Mouse (Mus musculus): Measurements from ENCODE around the gene Gpx3. TPM values are rescaled to one million over a fixed set of nuclear protein-coding genes. Genes with fewer than 3 reads are reported as not detected.
A peak's percentile ranks its signal among the peaks of the same experiment; 100 is the strongest.
"Not testable (repeated sequence)": the region's sequence is repeated elsewhere in the genome, so short reads cannot be mapped to it uniquely, and the experiment has no call there.

The Gpx3 gene
- total RNA-seq (2021) = 1 to 10 TPM; 5.1 to 9.6 TPM

DNA sequence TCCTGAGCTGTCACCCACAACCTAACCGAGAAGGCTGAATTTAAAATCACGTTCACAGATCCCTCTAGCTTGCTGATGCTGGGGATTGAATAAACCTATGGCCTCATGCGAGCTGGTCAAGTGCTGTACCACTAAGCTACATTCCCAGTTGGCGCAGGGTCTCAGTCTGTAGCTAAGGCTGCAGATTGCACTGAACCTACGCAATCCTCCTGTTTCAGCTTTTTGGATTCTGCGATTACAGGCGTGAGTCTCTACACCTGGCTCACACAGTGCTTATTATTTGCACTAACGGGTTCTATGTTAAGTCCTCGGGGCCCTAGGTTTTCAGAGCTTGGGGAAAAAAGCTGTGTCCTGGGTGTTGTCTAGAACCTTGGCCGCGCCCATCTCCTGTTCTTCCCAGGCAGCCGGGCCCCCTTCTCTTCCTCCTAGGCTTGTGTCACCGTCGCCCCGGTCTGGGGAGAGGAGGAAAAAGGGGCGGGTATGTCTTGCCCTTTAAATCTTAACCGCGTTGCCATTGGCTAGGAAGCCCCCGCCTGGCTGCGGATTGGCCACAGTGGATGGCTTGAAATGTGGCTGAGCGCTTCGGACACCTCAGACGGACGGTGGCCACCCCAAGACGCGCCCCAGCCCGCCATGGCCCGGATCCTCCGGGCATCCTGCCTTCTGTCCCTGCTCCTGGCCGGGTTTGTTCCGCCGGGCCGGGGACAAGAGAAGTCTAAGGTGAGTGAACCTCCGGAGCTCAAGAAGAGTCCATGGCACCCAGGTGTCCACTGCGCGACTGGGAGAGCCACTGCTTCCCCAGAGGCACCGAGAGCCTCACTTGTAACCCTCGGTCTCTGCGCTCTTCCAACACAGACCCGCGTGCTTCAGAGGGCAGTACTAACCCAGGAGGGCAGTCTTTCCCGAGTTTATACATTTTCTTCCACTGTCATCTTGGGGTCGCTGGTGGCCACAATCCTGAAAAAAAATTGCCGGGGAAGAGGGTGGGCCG lies at the start of gene Gpx3:
Gene Gpx3, plus strand, starts transcription at position 121 of the 991 bp plus-strand sequence.
- intact Hi-C loops (cut with DNase I) = no loop called here
- peak; percentile 66 for DNase-seq

DNA sequence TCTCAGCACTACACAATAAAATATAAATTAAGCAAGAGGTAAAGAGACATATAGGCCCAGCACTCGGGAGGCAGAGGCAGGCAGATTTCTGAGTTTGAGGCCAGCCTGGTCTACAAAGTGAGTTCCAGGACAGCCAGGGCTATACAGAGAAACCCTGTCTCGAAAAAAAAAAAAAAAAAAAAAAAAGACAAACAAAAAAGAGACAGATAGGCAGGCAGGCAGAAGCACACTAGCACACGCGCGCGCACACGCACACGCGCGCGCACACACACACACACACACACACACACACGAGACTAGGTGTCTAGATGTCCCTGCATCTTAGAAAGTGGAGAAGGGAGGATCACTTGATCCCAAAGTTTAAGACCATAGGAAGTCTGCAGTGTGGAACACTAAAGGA lies 43.4 kb upstream of the Gpx3 start:
- intact Hi-C loops (cut with DNase I) = not testable (repeated sequence)

DNA sequence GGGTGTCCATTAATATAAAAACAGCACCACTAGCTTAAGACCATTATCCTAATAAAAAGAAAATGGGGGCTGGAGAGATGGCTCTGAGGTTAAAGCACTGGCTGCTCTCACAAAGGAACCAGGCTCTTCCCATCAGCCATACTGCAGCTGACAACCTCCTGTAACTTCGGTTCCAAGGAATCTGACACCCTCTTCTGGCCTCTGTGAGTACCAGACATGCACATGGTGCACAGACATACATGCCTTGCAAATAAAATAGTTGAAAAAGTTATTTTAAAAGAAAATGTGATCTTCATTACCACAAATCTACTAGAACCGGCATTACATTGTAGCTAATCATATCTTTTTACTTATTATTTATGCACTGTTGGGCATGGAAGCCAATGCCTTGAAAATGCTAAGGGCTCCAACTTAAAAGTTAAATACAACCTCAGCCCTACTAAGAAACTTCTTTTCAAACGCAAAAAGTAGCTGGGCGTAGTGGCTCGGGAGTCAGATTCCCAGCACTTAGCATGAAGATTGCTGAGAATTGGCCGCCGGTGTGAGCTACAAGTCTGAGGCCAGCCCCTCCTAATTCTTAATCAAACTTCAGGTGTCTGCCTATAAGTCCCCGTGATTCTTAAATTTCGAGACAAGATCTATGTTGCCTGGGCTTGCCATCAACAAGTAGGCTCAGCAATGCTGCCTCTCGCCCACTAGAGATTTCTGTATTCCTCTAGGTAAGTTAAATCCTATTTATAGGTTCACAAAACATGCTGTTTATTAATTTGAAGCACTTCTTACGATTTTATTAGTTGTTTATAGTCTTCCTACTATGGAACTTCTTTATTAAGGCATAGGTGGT lies 42.7 kb upstream of the Gpx3 start:
- intact Hi-C loops (cut with DNase I) = loop anchor here (5.0 to 10.0 kb wide), 4 partner anchors 72 to 335 kb away; partner anchors contain the start of genes Cdc42se2 and Rapgef6
- no peak for DNase-seq

More for the DNA sequence above, 43.4 kb upstream of the Gpx3 start:
- not testable (repeated sequence) for DNase-seq

DNA sequence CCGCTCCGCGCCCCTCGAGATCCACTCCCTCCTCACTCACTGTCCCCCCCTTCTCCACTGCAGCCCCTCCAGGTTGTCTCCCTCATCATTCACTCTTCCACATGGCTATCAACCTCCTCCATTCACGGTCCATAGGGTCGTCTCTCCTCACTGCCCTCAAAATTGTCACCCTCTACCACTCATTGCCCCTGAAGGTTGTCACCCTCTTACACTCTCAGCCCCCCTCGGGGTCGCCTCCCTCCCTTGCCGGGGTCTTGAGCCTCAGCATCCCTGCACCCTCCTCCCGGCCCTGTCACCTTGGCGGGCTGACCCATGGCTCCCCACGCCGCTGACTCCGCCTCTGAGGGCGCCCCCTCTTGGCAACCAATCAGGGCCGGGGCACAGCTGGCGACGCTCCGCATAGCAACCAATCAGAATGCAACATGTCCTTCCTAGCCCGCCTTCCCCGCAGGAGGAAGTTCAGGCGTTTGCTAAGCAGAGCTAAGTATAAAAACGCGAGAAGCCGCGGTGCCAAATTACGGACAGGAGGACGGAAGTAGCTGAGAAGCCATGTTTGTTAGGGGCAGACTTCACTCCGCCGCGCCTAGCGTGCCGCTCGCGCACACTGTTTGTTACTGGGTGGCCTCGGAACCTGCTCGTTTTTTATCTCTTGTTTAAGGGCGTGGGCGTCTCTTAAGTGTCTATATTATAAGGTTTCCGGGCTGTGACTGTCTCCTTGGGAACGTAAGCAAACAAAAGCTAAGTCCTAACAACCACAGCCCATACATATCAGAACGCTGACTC lies 41.8 kb upstream of the Gpx3 start, which contains the start of gene Lyrm7:
Gene Lyrm7, minus strand, starts transcription at position 661 of the 783 bp plus-strand sequence.
- DNase-seq = peak; percentile 98
- intact Hi-C loops (cut with DNase I) = loop anchor here (5.0 to 10.0 kb wide), 4 partner anchors 73 to 336 kb away; partner anchors contain the start of genes Cdc42se2 and Rapgef6

DNA sequence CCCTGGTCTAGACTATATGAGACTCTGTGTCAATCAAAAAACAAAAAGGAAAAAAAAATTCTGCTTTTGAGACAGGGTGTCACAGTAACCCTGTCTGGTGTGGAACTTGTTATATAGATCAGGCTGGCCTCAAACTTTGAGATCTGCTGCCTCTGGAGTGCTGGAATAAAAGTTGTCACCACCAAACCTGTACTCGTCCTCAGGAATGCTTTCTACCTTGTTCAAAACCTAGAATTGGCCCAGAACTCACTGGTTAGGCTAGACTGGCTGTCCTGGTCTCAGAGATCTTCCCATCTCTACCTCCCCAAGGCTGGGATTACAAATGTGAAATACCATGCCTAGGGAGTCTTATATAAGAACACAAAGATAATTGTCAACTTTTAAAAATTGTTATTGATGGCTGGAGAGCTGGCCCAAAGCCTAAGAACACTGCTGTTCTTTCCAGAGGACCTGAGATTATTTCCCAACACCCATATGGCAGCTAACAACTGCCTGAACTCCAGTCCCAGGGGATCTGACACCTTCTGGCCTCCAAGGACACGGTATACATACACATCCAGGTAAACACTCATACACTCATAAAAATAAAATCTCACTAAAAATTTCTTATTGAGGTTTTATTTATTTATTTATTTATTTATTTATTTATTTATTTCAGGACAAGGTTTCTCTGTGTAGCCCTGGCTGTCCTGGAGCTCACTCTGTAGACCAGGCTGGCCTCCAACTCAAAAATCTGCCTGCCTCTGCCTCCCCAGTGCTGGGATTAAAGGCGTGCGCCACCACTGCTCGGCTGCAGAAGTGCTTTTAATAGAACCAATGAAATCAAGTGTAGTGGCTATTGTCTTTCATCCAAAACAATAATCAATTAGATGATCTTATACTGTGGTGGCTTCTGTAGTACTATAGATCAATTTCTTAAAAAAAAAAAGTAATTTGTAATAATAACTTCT lies 40.5 kb upstream of the Gpx3 start:
- intact Hi-C loops (cut with DNase I) = loop anchor here (5.0 to 10.0 kb wide), 4 partner anchors 74 to 337 kb away; partner anchors contain the start of genes Cdc42se2 and Rapgef6
- DNase-seq = no peak

DNA sequence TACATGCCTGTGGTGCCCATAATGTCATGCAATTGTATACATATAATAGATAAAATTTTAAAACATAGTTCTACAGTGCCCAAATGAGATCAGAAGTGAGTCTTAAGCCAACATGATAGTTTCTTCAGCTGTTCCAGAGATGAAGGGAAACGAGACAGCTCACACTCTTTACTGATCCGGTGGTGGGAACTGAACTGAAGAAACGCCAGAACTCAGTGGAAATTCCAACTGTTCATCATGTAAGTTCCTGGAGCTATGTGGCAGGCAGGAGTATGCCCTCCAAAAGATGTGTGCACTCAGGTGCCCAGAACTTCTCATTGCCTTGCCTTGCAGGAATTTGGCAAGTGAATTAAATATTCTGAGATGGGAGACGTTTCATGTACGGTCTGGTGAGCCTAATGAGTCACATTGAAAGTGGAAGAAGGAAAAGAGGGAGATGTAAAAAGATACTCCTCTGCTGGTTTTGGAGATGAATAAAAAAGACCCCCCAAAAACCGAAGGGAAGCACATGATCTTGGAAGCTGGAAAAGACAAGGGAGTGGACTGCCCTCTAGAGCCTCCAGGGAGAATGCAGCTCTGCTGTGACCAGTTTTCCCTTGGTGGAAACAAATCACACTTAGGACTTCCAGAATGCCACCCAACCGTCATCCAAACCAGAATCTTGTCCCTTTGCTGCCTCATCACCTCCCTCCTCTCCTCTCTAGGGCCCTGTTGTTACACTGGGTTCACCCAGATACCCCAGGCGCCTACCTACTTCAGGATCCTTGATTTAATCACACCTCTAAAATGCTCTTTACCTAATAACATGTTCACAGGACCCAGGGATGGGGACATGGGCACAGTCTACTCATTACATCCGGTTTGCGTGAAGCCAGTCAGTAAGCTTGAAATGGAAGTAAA lies 39.4 kb upstream of the Gpx3 start:
- intact Hi-C loops (cut with DNase I) = loop anchor here (5.0 to 10.0 kb wide), 4 partner anchors 76 to 338 kb away; partner anchors contain the start of genes Cdc42se2 and Rapgef6
- peak; percentile 53 for DNase-seq

DNA sequence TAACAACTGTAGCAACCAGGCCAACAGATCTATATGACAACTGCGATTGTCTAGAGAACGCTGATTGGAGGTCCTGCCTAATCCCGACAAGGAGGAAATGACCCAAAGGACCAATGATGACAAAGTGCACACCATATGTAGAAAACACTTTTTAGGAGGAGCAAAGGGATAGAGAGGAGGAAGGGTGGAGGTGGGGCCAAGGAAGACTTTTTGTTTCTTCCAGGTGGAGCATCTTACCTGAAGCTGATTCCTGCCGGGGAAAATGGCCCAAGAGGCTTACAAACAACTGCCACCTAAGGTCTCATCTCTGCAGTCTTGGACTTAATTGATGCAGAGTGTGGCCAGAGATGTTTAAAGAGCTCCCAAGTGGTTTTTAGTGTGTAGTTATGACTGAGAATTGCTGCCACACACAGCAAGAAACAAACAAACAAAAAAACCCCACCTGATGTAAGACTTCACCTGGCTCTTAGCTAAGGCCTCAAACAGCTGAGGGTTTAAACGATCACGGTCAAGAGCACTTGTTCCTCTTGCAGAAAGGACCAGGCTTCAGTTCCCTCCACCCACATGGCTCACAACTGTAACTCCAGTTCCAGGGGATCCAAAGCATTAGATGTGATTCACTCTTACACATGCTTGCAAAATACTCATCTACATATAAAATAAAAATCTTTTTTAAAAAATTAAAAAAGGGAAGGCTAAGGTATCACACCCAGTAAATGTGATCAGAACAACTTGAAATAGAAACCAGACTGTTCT lies 36.7 kb upstream of the Gpx3 start:
- no peak for DNase-seq
- intact Hi-C loops (cut with DNase I) = loop anchor here (10.0 kb wide), 2 partner anchors 301 to 341 kb away; partner anchors contain the start of gene Rapgef6

DNA sequence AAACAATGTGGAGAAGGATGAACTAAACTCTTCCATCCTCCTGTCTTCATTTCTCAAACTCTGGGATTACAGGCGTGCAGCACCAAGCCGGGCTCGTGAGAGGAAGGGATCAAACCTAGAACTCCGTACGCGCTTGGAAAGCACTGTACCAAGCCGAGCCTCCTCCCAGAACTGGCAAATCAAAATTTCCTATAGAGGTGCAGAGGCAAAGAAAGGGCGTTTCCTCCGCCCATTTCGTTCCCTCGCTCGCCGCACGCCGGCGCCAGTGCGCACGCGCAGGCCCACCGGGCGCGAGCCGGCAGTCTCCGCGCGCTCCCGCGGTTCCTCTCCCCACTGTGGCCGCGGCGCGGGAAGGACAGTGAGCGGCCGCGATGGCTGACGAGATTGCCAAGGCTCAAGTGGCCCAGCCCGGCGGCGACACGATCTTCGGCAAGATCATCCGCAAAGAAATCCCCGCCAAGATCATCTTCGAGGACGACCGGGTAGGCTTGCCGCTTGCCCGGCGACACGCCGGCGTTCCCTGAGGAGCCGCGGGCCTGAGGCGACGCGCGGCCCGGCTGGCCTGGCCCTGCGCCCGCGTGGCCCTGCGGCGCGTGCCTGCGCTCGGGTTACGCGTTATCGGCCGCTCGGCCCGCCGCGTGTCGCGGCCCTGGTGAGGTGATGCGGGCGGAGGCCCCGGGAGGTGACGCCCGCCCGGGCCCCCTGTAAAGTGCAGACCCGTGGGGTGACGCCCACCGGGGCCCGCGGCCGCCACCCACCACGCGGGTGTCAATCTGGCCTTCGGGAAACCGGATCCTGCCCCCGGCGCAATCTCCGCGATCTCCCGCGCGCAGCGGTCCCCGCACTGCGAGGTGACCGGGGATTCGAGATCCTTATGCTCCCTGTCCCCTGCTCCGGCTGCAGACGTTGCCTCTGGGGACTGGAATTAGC lies 35.9 kb upstream of the Gpx3 start, which contains the start of gene Hint1:
Gene Hint1, plus strand, starts transcription at position 265 of the 930 bp plus-strand sequence.
- intact Hi-C loops (cut with DNase I) = loop anchor here (10.0 kb wide), 2 partner anchors 302 to 342 kb away; partner anchors contain the start of gene Rapgef6

DNA sequence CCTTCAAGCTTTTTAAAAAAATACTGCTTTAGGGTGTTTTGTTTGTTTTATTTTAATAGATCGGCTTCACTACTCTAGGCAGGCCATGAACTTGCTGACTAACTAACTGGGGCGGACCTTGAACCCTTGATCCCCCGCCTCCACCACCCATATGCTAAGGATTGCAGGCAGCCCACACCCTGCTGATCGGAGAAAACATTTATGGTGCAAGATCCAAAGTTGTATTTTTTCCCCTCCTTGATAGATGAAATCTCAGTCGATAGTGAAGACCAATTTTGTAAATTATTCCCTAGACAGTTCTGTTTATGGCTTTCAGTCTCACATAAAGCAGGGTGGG lies 35.2 kb upstream of the Gpx3 start:
- intact Hi-C loops (cut with DNase I) = loop anchor here (10.0 kb wide), 2 partner anchors 302 to 342 kb away; partner anchors contain the start of gene Rapgef6
- peak; percentile 27 for DNase-seq

More for the DNA sequence above, 35.9 kb upstream of the Gpx3 start, which contains the start of gene Hint1:
- peak; percentile 94 for DNase-seq

DNA sequence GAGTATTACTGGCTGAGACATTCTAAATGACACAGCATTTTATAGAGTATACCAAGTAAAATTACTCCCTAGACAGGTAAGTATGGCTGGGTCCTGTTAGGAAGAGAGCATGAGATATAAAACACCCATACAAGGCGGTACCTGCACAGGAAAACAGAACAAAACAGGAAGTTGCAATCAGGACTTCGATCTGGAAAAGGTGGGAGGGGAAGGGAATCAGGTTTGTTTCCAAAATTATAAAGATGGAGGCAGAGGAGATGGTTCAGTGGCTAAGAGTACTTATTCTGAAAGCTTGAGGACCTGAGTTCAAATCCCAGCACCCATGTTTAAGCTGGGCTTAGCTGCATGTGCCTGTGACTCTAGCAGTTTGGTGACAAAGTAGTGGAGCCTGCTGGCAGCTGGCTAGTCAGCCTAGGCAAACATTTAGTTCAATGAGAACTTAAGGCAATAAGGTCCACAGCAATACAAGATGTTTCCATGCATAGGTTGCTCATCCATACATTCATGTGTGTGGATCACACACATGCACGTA lies 34.3 kb upstream of the Gpx3 start:
- no peak for DNase-seq
- intact Hi-C loops (cut with DNase I) = loop anchor here (10.0 kb wide), 2 partner anchors 303 to 343 kb away; partner anchors contain the start of gene Rapgef6

DNA sequence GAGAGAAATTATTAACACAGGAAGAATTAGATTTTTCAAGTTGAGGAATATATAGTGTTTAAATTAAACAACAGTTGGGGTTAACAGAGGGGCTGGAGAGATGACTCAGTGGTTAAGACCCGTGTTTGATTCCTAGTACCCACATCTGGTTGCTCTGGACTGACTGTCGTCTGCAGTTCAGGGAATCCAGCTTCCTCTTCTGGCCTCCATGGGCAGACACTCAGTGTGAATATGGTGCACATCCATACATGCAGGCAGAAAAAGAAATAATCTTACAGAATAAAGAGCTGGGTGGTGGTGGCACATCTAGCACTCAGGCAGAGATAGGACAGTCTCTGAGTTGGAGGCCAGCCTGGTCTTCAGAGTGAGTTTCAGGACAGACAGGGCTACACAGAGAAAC lies 33.8 kb upstream of the Gpx3 start:
- DNase-seq = no peak
- intact Hi-C loops (cut with DNase I) = loop anchor here (10.0 kb wide), 2 partner anchors 304 to 344 kb away; partner anchors contain the start of gene Rapgef6

DNA sequence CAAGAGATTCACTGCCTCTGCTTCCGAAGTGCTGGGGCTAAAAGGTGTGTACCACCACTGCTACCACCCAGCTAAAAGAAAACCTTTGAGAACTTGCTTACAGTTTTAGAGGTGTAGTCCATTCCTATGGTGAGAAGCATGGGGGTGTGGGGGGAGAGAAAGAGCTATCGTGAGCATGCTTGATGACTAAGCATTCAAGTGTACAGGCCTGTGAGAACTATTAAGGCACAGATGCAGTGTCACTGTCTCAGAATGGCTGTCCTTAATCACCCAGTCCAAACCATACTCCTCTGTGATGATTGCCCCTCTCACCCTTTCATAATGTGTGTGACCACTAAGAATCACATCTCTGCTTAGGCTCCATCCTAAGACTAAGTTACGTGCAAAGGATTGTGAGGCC lies 32.9 kb upstream of the Gpx3 start:
- intact Hi-C loops (cut with DNase I) = loop anchor here (10.0 kb wide), 2 partner anchors 305 to 345 kb away; partner anchors contain the start of gene Rapgef6

DNA sequence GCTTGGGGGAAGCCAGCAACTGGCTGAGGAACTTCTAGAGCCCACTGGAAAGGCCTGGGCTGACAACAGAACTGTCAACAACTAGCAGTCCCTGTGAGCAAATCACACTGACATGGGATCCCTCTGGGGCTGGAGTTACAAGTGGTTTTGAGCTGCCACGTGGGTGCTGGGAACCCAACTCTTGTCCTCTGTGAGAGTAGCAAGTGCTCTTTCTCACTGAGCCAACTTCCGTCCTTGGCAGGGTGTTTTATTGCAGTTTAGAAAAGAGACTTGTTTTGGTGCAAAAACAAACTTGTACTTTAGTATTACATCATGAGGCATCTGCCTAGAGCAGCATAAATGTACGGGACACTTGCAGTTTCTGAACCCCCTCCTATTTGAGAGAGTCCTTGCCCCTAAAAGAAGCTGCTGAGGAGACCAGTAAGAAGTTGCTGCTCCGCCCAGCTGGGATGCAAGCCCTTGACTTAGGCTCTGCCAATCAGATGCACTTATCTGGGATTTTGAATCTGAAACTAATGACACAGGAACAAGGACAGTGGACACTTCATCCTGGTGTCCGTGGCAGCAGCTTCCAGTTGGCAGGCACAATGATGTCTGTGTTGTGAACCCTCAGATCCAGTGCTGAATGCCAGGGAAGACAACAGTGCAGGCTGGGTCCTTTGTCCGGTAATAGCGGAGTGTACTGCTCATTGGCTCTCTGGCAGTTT lies 30.3 kb upstream of the Gpx3 start:
- DNase-seq = no peak
- intact Hi-C loops (cut with DNase I) = no loop called here

More for the DNA sequence above, 32.9 kb upstream of the Gpx3 start:
- DNase-seq = no peak

DNA sequence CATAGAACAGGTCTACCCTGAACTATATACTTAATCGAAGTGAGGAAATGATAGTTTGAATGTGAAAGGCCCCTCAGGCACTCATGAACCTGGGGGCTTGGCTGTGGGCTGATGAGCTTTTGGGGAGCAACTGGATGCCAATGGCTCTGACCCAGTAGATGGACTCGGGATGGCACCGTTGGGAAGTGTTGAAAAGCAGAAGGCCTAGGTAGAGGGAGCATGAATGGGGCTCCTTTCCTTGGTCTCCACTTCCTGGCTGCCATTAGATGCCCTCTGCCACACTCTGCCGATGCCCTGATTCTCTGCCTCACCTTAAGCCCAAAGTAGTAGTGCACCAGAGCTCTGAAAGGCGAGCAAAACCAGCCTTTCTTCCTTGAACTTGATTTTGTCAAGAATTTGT lies 26.2 kb upstream of the Gpx3 start:
- intact Hi-C loops (cut with DNase I) = loop anchor here (5.0 kb wide), 1 partner anchor 106 kb away; no protein-coding TSS in a partner anchor
- DNase-seq = no peak
